Mouse (Mus musculus): ENCODE results near the gene Triobp. TPM values are rescaled to one million over a fixed set of nuclear protein-coding genes. Genes with fewer than 3 reads are reported as not detected.

The Triobp gene
- total and polyA plus RNA-seq, 3 experiments, result 22.0 to 30.9 (median 24.4) TPM

- intact Hi-C loops (cut with DNase I), result no loop called here
- H3K4me3 ChIP-seq, result no peak overlapping the region
- no peaks in the 10 kb centered on the region for H3K36me3 ChIP-seq (ENCODE audit: control insufficient read depth, insufficient read depth, low read length)
- H3K79me2 ChIP-seq (replicated peaks; ENCODE audit: control insufficient read depth, insufficient read depth, low read length), result no peaks in the 10 kb centered on the region
- no peak overlapping the region for H3K27ac ChIP-seq
- DNase-seq, result no peak
- WGBS, result 71% methylated on average over 11 of the region's 11 CpGs
- H3K27me3 ChIP-seq (ENCODE audit: control insufficient read depth, insufficient read depth, low read length), result no peaks in the 10 kb centered on the region
- H3K9ac ChIP-seq (ENCODE audit: low read depth, low read length), result no peak overlapping the region
- TF ChIP-seq POLR2A (IDR thresholded peaks at IDR 0.05; ENCODE audit: insufficient read depth, low read depth, low read length) (no peak), EP300 (IDR thresholded peaks at IDR 0.05; ENCODE audit: insufficient read depth, low read depth, low read length) (no peak), CTCF (IDR thresholded peaks at IDR 0.05) (no peak)
- no peaks in the 10 kb centered on the region for H3K4me1 ChIP-seq (ENCODE audit: control insufficient read depth, insufficient read depth, low read length)
Observed at GRCm38 (mm10) chr15:78999586-78999985, 52.1 kb downstream of the Triobp start.

DNA sequence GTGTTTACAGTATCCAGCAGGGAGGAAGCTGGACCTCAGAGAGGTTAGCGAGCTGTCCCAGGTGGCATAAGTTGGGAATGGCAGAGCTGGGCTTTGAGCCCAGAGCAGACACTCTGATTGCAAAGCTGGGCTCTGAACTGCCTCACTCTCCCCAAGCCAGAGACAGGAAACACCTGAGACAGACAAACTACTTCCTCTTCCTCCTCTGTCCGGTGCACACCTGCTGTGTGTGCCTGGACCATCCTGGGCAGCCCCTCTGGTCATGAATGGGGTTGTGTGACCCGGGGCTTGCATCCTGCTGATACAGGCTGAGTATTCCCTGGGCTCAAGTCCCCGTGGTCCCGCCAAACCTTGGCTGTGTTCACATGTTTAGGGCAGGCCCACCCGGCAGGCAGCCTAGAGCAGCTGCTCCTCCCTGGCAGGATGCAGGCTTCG lies 52.9 kb downstream of the Triobp start:
- H3K36me3 ChIP-seq (ENCODE audit: control insufficient read depth, insufficient read depth, low read length), result no peaks in the 10 kb centered on the region
- no peaks in the 10 kb centered on the region for H3K27me3 ChIP-seq (ENCODE audit: control insufficient read depth, insufficient read depth, low read length)
- no peaks in the 10 kb centered on the region for H3K4me1 ChIP-seq (ENCODE audit: control insufficient read depth, insufficient read depth, low read length)
- WGBS, result 52% methylated on average over 7 of the region's 7 CpGs
- intact Hi-C loops (cut with DNase I), result no loop called here
- no peak for DNase-seq
- no peaks in the 10 kb centered on the region for H3K79me2 ChIP-seq (replicated peaks; ENCODE audit: control insufficient read depth, insufficient read depth, low read length)
- no peak overlapping the region for H3K4me3 ChIP-seq
- TF ChIP-seq EP300 (IDR thresholded peaks at IDR 0.05; ENCODE audit: insufficient read depth, low read depth, low read length) (no peak), CTCF (IDR thresholded peaks at IDR 0.05) (no peak), POLR2A (IDR thresholded peaks at IDR 0.05; ENCODE audit: insufficient read depth, low read depth, low read length) (no peak)
- no peak overlapping the region for H3K9ac ChIP-seq (ENCODE audit: low read depth, low read length)
- no peak overlapping the region for H3K27ac ChIP-seq

DNA sequence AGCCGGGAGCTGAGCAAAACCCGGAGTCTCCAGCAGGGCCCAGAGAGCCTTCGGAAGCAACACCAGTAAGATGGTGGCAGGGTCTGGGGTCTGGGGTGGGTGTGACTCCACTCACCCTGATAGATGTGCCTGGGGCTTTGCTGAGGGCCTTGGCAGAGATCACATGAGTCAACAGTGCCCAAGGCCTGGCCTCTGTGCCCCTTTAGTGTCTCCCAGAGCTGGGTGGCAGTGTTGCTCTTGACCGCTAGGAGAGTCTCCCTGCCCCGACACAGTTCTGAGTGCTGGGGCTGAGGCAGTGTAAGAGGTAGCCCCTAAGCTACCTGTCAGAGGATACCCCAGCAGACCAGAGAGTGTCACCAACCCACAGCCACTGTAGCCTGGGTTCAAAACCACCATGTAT lies 54.0 kb downstream of the Triobp start:
- no peaks in the 10 kb centered on the region for H3K79me2 ChIP-seq (replicated peaks; ENCODE audit: control insufficient read depth, insufficient read depth, low read length)
- no peaks in the 10 kb centered on the region for H3K4me1 ChIP-seq (ENCODE audit: control insufficient read depth, insufficient read depth, low read length)
- intact Hi-C loops (cut with DNase I), result no loop called here
- H3K9ac ChIP-seq (ENCODE audit: low read depth, low read length), result no peak overlapping the region
- DNase-seq, result no peak
- TF ChIP-seq EP300 (IDR thresholded peaks at IDR 0.05; ENCODE audit: insufficient read depth, low read depth, low read length) (no peak), POLR2A (IDR thresholded peaks at IDR 0.05; ENCODE audit: insufficient read depth, low read depth, low read length) (no peak), CTCF (IDR thresholded peaks at IDR 0.05) (no peak)
- H3K4me3 ChIP-seq, result no peak overlapping the region
- H3K36me3 ChIP-seq (ENCODE audit: control insufficient read depth, insufficient read depth, low read length), result no peaks in the 10 kb centered on the region
- 97% methylated on average over 5 of the region's 5 CpGs for WGBS
- H3K27ac ChIP-seq, result no peak overlapping the region
- no peaks in the 10 kb centered on the region for H3K27me3 ChIP-seq (ENCODE audit: control insufficient read depth, insufficient read depth, low read length)

DNA sequence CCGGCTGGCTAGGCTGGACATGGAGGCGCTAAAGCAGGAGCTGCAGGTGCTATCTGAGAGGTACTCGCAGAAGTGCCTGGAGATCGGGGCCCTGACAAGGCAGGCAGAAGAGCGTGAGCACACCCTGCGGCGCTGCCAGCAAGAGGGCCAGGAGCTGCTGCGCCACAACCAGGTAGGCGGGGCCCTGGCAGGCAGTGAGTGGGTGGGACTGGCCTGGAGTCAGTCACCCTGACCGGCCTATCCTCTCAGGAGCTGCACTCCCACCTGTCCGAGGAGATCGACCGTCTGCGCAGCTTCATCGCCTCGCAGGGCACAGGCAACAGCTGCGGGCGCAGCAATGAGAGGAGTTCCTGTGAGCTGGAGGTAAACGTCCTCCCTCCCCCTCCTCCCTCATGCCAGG lies 54.5 kb downstream of the Triobp start:
- TF ChIP-seq CTCF (IDR thresholded peaks at IDR 0.05) (no peak), EP300 (IDR thresholded peaks at IDR 0.05; ENCODE audit: insufficient read depth, low read depth, low read length) (no peak), POLR2A (IDR thresholded peaks at IDR 0.05; ENCODE audit: insufficient read depth, low read depth, low read length) (no peak)
- no peak for DNase-seq
- intact Hi-C loops (cut with DNase I), result no loop called here
- Histone ChIP-seq H3K27ac (no peak overlapping the region), H3K79me2 (replicated peaks; ENCODE audit: control insufficient read depth, insufficient read depth, low read length) (no peaks in the 10 kb centered on the region), H3K27me3 (ENCODE audit: control insufficient read depth, insufficient read depth, low read length) (no peaks in the 10 kb centered on the region), H3K9ac (ENCODE audit: low read depth, low read length) (no peak overlapping the region), H3K4me3 (no peak overlapping the region), H3K4me1 (ENCODE audit: control insufficient read depth, insufficient read depth, low read length) (no peaks in the 10 kb centered on the region), H3K36me3 (ENCODE audit: control insufficient read depth, insufficient read depth, low read length) (no peaks in the 10 kb centered on the region)
- WGBS, result 73% methylated on average over 19 of the region's 19 CpGs

DNA sequence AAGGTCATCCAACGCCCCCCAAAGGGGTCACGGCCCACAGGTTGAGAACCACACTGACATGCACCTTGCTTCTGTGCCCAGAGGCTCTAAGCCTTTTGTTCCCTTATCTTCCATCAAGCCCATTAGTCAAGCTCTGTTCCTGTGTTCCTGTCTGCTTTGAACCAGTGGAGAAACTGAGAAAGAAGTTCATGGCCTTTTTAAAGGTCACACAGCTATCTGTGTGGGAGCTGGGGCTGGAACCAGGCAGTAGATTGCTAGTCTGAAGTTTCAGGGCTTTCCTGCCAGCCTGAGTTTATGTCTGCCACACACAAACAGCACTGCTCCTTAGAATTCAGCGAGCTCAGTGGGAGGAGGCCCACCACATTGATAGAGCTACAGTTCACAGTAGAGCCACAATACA lies 55.6 kb downstream of the Triobp start:
- TF ChIP-seq EP300 (IDR thresholded peaks at IDR 0.05; ENCODE audit: insufficient read depth, low read depth, low read length) (no peak), CTCF (IDR thresholded peaks at IDR 0.05) (no peak), POLR2A (IDR thresholded peaks at IDR 0.05; ENCODE audit: insufficient read depth, low read depth, low read length) (no peak)
- no peaks in the 10 kb centered on the region for H3K79me2 ChIP-seq (replicated peaks; ENCODE audit: control insufficient read depth, insufficient read depth, low read length)
- DNase-seq, result no peak
- intact Hi-C loops (cut with DNase I), result no loop called here
- H3K27me3 ChIP-seq (ENCODE audit: control insufficient read depth, insufficient read depth, low read length), result no peaks in the 10 kb centered on the region
- no peak overlapping the region for H3K27ac ChIP-seq
- H3K9ac ChIP-seq (ENCODE audit: low read depth, low read length), result no peak overlapping the region
- WGBS, result 77% methylated on average over 3 of the region's 3 CpGs
- H3K4me1 ChIP-seq (ENCODE audit: control insufficient read depth, insufficient read depth, low read length), result no peaks in the 10 kb centered on the region
- H3K4me3 ChIP-seq, result no peak overlapping the region
- no peaks in the 10 kb centered on the region for H3K36me3 ChIP-seq (ENCODE audit: control insufficient read depth, insufficient read depth, low read length)

- TF ChIP-seq CTCF (IDR thresholded peaks at IDR 0.05) (no peak), POLR2A (IDR thresholded peaks at IDR 0.05; ENCODE audit: insufficient read depth, low read depth, low read length) (no peak), EP300 (IDR thresholded peaks at IDR 0.05; ENCODE audit: insufficient read depth, low read depth, low read length) (no peak)
- no peak overlapping the region for H3K9ac ChIP-seq (ENCODE audit: low read depth, low read length)
- no peaks in the 10 kb centered on the region for H3K4me1 ChIP-seq (ENCODE audit: control insufficient read depth, insufficient read depth, low read length)
- no peak overlapping the region for H3K4me3 ChIP-seq
- DNase-seq, result no peak
- 92% methylated on average over 9 of the region's 9 CpGs for WGBS
- intact Hi-C loops (cut with DNase I), result no loop called here
- no peaks in the 10 kb centered on the region for H3K27me3 ChIP-seq (ENCODE audit: control insufficient read depth, insufficient read depth, low read length)
- H3K79me2 ChIP-seq (replicated peaks; ENCODE audit: control insufficient read depth, insufficient read depth, low read length), result no peaks in the 10 kb centered on the region
- no peaks in the 10 kb centered on the region for H3K36me3 ChIP-seq (ENCODE audit: control insufficient read depth, insufficient read depth, low read length)
- H3K27ac ChIP-seq, result no peak overlapping the region
Observed at GRCm38 (mm10) chr15:79005581-79005980, 58.1 kb downstream of the Triobp start.
